ENCODE assay signal across 10 mouse cellular contexts in the genomic region with DNA sequence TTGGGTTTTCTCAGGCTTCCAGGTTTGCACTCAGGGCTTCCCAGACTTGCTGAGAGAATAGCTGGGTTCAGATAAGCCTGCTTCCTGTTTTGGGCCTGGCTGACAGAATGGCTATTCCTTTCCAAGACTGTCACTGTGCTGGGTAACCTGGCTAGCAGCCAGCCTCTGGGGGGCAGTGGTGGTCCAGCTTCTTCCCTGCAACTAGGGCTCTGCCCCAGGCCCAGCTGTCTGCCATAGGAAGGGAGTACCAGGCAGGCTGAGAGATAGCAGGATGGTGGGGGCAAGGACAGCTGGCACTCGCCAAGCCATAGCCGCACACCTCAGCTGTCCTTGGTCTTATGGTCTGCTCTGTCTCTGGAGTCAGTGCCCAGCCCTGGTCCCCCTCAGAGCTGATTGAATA.
DNase-seq lines count a peak whose midpoint lies in the region; ATAC-seq and TF ChIP-seq lines count a peak whose summit lies in the region.
"Had no signal": no experiment of that assay in that cellular context is flagged by ENCODE, and none has a peak within 500 bp of the region (broad histone marks: within the 10 kb centered on the region; RNA-seq: fewer than 3 reads in every experiment).

No protein-coding gene starts in this region.

- 74% methylated on average over 2 of the region's 2 CpGs for WGBS in forebrain, embryonic 13.5 days
- WGBS in limb, embryonic 10.5 days, result 85% methylated on average over 2 of the region's 2 CpGs
- 72% methylated on average over 2 of the region's 2 CpGs for WGBS in neural tube, embryonic 15.5 days

- no peak overlapping the region for H3K4me2 ChIP-seq in forebrain, embryonic 13.5 days
- H3K4me2 ChIP-seq in neural tube, embryonic 15.5 days, result no peak overlapping the region
- H3K4me2 ChIP-seq: heart, embryonic 13.5 days had no signal

- H3K27ac ChIP-seq in ES-E14 (ENCODE audit: insufficient read depth, low read depth, low read length, poor library complexity, severe bottlenecking), result no peak overlapping the region
- H3K27ac ChIP-seq in forebrain, embryonic 13.5 days, result no peak overlapping the region
- H3K27ac ChIP-seq in limb, embryonic 10.5 days, result no peak overlapping the region
- H3K27ac ChIP-seq in neural tube, embryonic 15.5 days (replicated peaks), result no peak overlapping the region
- H3K27ac ChIP-seq: heart, embryonic 13.5 days had no signal

- no peaks in the 10 kb centered on the region for H3K9me3 ChIP-seq in ES-E14 (ENCODE audit: control insufficient read depth, insufficient read depth, low read depth, low read length)
- no peaks in the 10 kb centered on the region for H3K9me3 ChIP-seq in forebrain, embryonic 13.5 days (replicated peaks)
- no peaks in the 10 kb centered on the region for H3K9me3 ChIP-seq in limb, embryonic 10.5 days (replicated peaks)
- no peaks in the 10 kb centered on the region for H3K9me3 ChIP-seq in neural tube, embryonic 15.5 days (replicated peaks)
- H3K9me3 ChIP-seq: heart, embryonic 13.5 days had no signal

- ATAC-seq in forebrain, embryonic 13.5 days, result peak; percentile 70; the same call in 1 of the 2 replicates
- peak; percentile 41; the same call in 1 of the 2 replicates for ATAC-seq in neural tube, embryonic 15.5 days (ENCODE audit: low FRiP score)

- no peaks in the 10 kb centered on the region for H3K36me3 ChIP-seq in ES-E14 (ENCODE audit: control insufficient read depth, insufficient read depth, low read length, poor library complexity, severe bottlenecking)
- H3K36me3 ChIP-seq in forebrain, embryonic 13.5 days (ENCODE audit: poor library complexity, severe bottlenecking), result no peaks in the 10 kb centered on the region
- H3K36me3 ChIP-seq in limb, embryonic 10.5 days, result no peaks in the 10 kb centered on the region
- H3K36me3 ChIP-seq in neural tube, embryonic 15.5 days, result no peaks in the 10 kb centered on the region
- H3K36me3 ChIP-seq: heart, embryonic 13.5 days had no signal

- no peaks in the 10 kb centered on the region for H3K27me3 ChIP-seq in forebrain, embryonic 13.5 days
- no peaks in the 10 kb centered on the region for H3K27me3 ChIP-seq in limb, embryonic 10.5 days (ENCODE audit: low read depth, poor library complexity, severe bottlenecking)
- H3K27me3 ChIP-seq in neural tube, embryonic 15.5 days (replicated peaks), result no peaks in the 10 kb centered on the region; the same call in 1 of the 2 replicates

- H3K9ac ChIP-seq in ES-E14 (ENCODE audit: insufficient read depth, low read depth, low read length, poor library complexity, severe bottlenecking), result no peak overlapping the region
- H3K9ac ChIP-seq in forebrain, embryonic 13.5 days, result no peak overlapping the region
- no peak overlapping the region for H3K9ac ChIP-seq in neural tube, embryonic 15.5 days (replicated peaks)
- H3K9ac ChIP-seq: heart, embryonic 13.5 days had no signal

- intact Hi-C loops in gastrocnemius, postnatal 36 days (cut with DNase I), result no loop called here

- DNase-seq in kidney, postnatal 10 days, result peak; percentile 66
- DNase-seq in kidney, adult 8-10 months, result no peak
- no peak for DNase-seq in ES-E14 (ENCODE audit: low read depth, low spot score)
- peak; percentile 33 for DNase-seq in limb, embryonic 10.5 days (ENCODE audit: low spot score)
- DNase-seq in gastrocnemius, postnatal 36 days, result no peak
- no peak for DNase-seq in ovary, adult 18-20 months (ENCODE audit: low spot score)

- in situ Hi-C loops in ES-E14 (cut with MboI; ENCODE audit: low sequenced_read_pairs in 2 of 2, unreplicated experiment in 2 of 2), result no loop called here

- H3K4me3 ChIP-seq in ES-E14 (ENCODE audit: insufficient read depth in 1 of 2, low read depth in 1 of 2, low read length in 2 of 2, poor library complexity in 1 of 2, severe bottlenecking in 1 of 2), result no peak overlapping the region
- H3K4me3 ChIP-seq in forebrain, embryonic 13.5 days, result no peak overlapping the region
- no peak overlapping the region for H3K4me3 ChIP-seq in limb, embryonic 10.5 days
- no peak overlapping the region for H3K4me3 ChIP-seq in neural tube, embryonic 15.5 days (replicated peaks)
- H3K4me3 ChIP-seq: heart, embryonic 13.5 days; myocyte had no signal

- no peaks in the 10 kb centered on the region for H3K4me1 ChIP-seq in ES-E14 (ENCODE audit: control insufficient read depth in 2 of 2, insufficient read depth in 2 of 2, low read length in 2 of 2, poor library complexity in 1 of 2)
- H3K4me1 ChIP-seq in forebrain, embryonic 13.5 days, result no peaks in the 10 kb centered on the region
- H3K4me1 ChIP-seq in limb, embryonic 10.5 days, result no peaks in the 10 kb centered on the region
- H3K4me1 ChIP-seq in neural tube, embryonic 15.5 days, result no peaks in the 10 kb centered on the region

TF ChIP-seq in ES-E14, 5 proteins besides CTCF, POLR2A, EP300 and RAD21:
- no peak for TF ChIP-seq MAFK (IDR thresholded peaks at IDR 0.05; ENCODE audit: insufficient read depth, low read depth, low read length)
- TF ChIP-seq CHD2 (IDR thresholded peaks at IDR 0.05; ENCODE audit: low read depth, low read length), result no peak
- TF ChIP-seq HCFC1 (IDR thresholded peaks at IDR 0.05; ENCODE audit: borderline replicate concordance, insufficient read depth, low read length), result no peak
- 0 out of 2 replicates have a peak, but pooled peaks have one; percentile 14 for TF ChIP-seq ZC3H11A (IDR thresholded peaks at IDR 0.05; ENCODE audit: borderline replicate concordance, low read depth, low read length)
- no peak for TF ChIP-seq ZNF384 (IDR thresholded peaks at IDR 0.05; ENCODE audit: low read depth, low read length)

Comparison
In these comparisons a context has a peak if more than half of its experiments do, and no peak if none do; other contexts are left out.
1. DNase-seq: peak in kidney, postnatal 10 days (single experiment) and limb, embryonic 10.5 days (single experiment); none in kidney, adult 8-10 months (0 of 2), ES-E14 (single experiment), gastrocnemius, postnatal 36 days (0 of 2) and ovary, adult 18-20 months (single experiment).